Mouse (Mus musculus) heart, postnatal 10 days (tissue): ENCODE results near the gene Dus1l. TPM values are rescaled to one million over a fixed set of nuclear protein-coding genes. Genes with fewer than 3 reads are reported as not detected.
A peak's percentile ranks its signal among the peaks of the same experiment; 100 is the strongest.
"Not testable (repeated sequence)": the region's sequence is repeated elsewhere in the genome, so short reads cannot be mapped to it uniquely, and the experiment has no call there.

Experiments used
- DNase-seq, 2 experiments: peaks; one replicate each; pipeline ENCODE4 v3.0.0; 2021
- intact Hi-C: fragments of 180-260 bp; cut with DNase I; formaldehyde crosslinking; loops from one replicate; pipeline ENCODE4 v1.15.1; 2025
- total RNA-seq, 2 experiments: library from RNA; stranded (reverse); gene quantifications; 2 replicates each; pipeline ENCODE4 v1.2.3; 2021

Dus1l gene
- total RNA-seq: 10 to 100 TPM; 33.1 to 34.8 TPM

DNA sequence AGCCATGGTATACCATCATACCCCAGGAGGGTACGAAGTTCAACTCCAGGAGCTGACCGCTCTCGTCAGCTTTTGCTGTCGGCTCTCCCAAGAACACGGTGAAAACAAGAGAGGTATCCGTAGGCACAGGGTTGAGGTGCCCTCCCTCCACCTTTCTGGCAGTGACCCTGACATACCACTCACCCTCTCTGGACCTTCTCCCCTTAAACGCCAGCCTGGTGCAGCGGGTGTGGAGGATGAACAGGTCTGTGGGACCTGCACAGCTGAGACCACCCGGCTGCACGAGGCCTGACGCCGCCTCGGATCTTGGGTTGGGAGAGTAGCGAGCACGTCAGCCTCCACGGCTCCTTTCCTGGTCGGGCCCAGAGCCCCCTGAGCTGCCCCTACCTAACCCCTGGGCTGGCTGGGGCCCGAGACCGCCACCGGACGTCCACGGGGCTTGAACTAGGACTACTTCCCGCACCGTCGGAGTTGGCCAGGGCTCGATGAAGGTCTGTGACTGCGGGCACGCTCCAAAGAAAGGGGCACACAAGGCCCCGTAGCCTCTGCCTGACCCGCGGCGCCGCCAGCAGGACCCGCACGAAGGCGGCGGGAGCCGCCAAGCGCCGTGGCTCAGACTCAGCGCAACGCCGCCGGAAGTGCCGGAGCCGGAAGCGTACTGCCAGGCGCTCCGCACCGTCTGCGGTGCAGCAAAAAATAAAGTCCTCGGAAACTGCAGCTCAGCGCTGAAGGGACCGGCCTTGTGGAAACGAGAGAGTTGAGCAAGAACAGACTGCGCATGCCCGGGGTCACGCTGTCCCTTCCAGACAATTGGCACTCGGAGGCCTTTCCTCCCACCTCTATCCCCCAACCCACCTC is at the start of gene Dus1l:
Dus1l (minus strand) TSS at position 648 of the 858 bp plus-strand sequence.
- intact Hi-C loops: loop anchor here (1.0 kb wide), 1 partner anchor 76 kb away; no protein-coding TSS in a partner anchor

GRCm38 (mm10) chr11:120844329-120844728 is 48.1 kb upstream of the Dus1l start:
- DNase-seq: no peak
- intact Hi-C loops: no loop called here

More for the DNA sequence above, at the start of gene Dus1l:
- peak; percentile 98 to 99 for DNase-seq

- intact Hi-C loops: no loop called here
- no peak for DNase-seq
Observed at GRCm38 (mm10) chr11:120833555-120834280, 37.5 kb upstream of the Dus1l start.

- intact Hi-C loops, DNase-seq: not testable (repeated sequence)
Observed at GRCm38 (mm10) chr11:120832962-120833361, 36.8 kb upstream of the Dus1l start.

GRCm38 (mm10) chr11:120831659-120832440 is 35.6 kb upstream of the Dus1l start:
- intact Hi-C loops: no loop called here
- no peak for DNase-seq

- intact Hi-C loops: no loop called here
- no peak for DNase-seq
Observed at GRCm38 (mm10) chr11:120830686-120831085, 34.5 kb upstream of the Dus1l start.

DNA sequence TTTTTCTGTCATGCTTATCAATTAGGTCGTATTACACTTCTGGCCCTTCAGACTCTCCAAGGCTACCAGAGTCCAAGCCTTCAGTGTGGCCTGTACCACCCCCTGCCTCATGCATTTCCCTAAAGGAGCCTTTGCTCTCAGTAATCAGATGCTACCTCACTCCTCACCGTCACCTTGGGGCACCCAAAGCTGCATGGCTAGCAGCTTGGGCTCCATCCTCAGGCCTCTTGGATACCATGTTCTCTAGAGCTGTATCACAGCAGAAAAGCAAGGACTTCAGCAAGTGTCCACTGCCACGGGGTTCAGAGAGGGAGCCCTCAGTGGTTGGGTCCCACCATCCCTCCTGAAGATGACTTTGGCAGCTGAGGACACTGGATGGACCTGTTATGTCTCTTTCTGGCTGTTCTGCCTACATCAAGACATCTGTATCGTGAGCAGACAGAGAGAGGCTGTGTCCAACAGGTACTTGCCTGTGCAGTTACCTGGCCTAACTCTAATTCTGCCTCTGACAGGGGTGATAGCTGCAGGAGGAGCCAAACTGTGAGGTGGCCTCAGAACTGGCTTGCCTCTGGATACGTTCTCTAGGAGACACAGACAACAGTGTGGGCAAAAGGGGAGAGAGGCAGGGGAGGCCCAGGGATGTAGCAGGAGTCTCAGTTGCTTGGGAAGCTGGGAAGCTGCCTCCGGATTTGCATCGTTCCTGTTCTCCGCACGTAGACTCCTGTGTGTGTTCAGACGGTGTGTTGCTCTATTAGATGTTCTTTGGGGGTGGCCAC is 33.7 kb upstream of the Dus1l start:
- DNase-seq: no peak
- intact Hi-C loops: no loop called here

DNA sequence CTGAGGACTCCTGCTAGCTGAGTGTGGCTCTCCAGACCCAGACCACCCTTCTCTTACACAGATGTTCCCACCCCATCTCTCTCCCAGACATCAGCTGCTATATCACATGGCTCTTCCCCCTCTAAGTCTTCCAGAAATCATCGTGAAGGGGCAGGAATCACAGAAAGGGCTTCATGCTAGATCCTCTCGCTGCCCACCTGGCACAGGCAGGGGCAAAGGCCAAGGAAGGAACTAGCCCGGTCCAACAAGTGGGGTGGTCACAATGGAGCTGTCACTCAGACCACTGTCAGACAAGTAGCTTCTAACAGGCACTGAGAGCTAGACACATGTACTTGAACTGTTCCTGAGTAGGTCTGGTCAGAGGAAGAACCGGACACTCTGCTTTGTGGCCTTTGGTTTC is 32.2 kb upstream of the Dus1l start:
- intact Hi-C loops: no loop called here
- DNase-seq: no peak

- intact Hi-C loops: no loop called here
- no peak for DNase-seq
Observed at GRCm38 (mm10) chr11:120826016-120826953, 30.1 kb upstream of the Dus1l start.

- DNase-seq: peak; percentile 26 to 39
- intact Hi-C loops: no loop called here
Observed at GRCm38 (mm10) chr11:120825289-120825863, 29.2 kb upstream of the Dus1l start.

GRCm38 (mm10) chr11:120824787-120825288 is 28.6 kb upstream of the Dus1l start:
- intact Hi-C loops: loop anchor here (5.0 kb wide), 1 partner anchor 82 kb away; no protein-coding TSS in a partner anchor
- no peak for DNase-seq

GRCm38 (mm10) chr11:120823956-120824786 is 28.0 kb upstream of the Dus1l start, which contains the start of gene Fasn:
Gene Fasn, minus strand, starts transcription at chr11:120824547.
- intact Hi-C loops: loop anchor here (5.0 kb wide), 1 partner anchor 83 kb away; no protein-coding TSS in a partner anchor

DNA sequence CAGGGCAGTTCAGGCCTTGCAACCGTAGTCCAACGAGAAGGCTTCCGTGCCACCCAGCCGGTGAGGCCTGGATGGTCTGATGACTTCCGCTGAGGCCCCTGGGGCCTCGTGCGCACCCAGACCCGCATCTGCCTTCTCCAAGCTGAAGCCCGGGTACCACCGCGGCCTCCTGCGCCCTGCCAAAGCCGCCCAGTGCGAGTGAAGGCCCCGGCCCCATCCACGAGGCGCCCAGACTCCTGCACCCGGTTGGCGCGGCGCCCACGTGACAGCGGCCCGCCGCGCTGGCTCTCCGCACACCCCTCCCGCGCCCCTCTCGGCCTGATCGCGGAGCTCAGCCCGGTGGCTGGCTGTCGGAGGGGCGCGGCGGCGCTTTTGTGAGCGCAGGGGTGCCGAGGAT is 27.3 kb upstream of the Dus1l start:
- DNase-seq: no peak
- intact Hi-C loops: loop anchor here (5.0 kb wide), 1 partner anchor 84 kb away; no protein-coding TSS in a partner anchor

More at GRCm38 (mm10) chr11:120823956-120824786, 28.0 kb upstream of the Dus1l start, which contains the start of gene Fasn:
- DNase-seq: peak; percentile 97 to 98

DNA sequence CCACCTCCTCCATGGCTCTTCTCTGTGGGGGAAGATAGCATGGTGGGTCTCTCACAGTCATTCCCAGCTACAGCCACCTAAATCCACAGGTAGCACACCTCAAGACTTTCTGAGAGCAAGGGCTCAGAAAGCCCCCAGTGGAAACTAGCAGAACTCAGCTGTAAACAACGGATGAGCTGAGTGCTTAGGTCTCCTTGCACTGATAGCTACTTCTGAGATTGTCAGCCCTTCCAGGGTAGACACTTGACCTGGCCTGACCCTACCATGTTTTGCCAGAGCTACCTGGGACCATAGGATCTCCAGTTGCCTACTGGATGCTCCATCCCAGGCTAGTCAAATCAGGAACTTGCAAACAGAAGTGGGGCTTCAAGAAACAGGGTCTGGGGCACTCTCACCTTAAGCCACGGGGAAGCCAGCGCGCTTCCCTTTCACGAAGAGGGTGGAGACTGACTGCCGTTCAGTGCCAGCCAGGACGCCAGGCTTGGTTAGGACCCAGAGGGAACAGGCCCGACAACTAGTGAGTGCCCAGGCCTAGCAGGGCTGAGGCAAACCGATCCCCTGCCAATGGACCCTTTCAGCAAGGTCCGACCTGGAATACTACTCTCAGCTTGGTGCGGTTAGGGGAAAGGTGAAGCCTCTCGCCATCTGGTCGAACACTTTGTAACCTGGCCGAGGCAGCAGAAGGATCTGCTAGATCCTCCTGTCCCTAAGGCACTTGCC is 26.8 kb upstream of the Dus1l start:
- DNase-seq: peak; percentile 42 to 43
- intact Hi-C loops: loop anchor here (5.0 kb wide), 1 partner anchor 84 kb away; no protein-coding TSS in a partner anchor

- no peak for DNase-seq
- intact Hi-C loops: loop anchor here (5.0 kb wide), 1 partner anchor 85 kb away; no protein-coding TSS in a partner anchor
Observed at GRCm38 (mm10) chr11:120822321-120822720, 26.1 kb upstream of the Dus1l start.
